Mouse (Mus musculus) stomach, postnatal 0 days (tissue): ENCODE results near the gene Asic3.

Source experiments
- CTCF ChIP-seq: IDR thresholded peaks from 2 replicates; pipeline ENCODE4 v1.5.1; 2016; ENCODE audit warnings: antibody characterized with exemption, low read depth, mild to moderate bottlenecking, moderate library complexity
- EP300 ChIP-seq: optimal IDR thresholded peaks from 2 replicates; pipeline ENCODE3; 2016; ENCODE audit warnings: antibody characterized with exemption

DNA sequence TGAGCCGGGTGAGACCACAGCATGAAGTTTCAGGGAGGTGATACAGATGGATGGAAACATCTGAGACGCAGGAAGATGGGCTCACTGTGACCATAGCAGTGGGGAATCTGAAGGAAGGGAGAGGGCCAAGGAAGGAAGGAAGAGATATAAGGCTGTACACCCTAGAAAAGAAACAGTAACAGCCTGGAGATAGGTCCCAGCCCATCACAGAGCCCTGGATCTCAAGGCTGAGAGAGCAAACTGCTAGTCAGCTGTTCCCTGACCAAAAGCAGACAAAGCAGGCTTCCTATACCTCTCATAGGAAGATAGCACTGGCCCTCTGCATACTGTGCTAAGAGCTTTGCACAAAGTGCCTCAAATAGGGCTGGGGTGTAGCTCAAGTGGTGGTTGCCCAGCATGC is 34.5 kb upstream of the Asic3 start:
- no peak for TF ChIP-seq CTCF
- TF ChIP-seq EP300 = no peak
